Mouse (Mus musculus) thymus, postnatal 36 days (tissue): ENCODE data around the gene Fap.

Experiments used
- DNase-seq, 2 experiments: peaks; one replicate each; pipeline ENCODE4 v3.0.0; 2022; ENCODE audit warnings: mixed read lengths in 2 of 2

The Fap gene

GRCm38 (mm10) chr2:62573753-62574159 lies at the start of gene Fap:
Gene Fap, minus strand, starts transcription at chr2:62574075.
- no peak for DNase-seq

GRCm38 (mm10) chr2:62623024-62623441 lies 49.2 kb upstream of the Fap start:
- no peak for DNase-seq

GRCm38 (mm10) chr2:62619679-62620078 lies 45.8 kb upstream of the Fap start:
- no peak for DNase-seq

- DNase-seq = no peak
These were observed 45.1 kb upstream of the Fap start for GRCm38 (mm10) chr2:62618934-62619341.

GRCm38 (mm10) chr2:62613133-62613532 lies 39.3 kb upstream of the Fap start:
- DNase-seq = no peak

- DNase-seq = no peak
These were observed 32.3 kb upstream of the Fap start for GRCm38 (mm10) chr2:62606205-62606604.

- no peak for DNase-seq
These were observed 29.7 kb upstream of the Fap start for GRCm38 (mm10) chr2:62603530-62603929.

- DNase-seq = no peak
These were observed 22.7 kb upstream of the Fap start for GRCm38 (mm10) chr2:62596586-62596985.

GRCm38 (mm10) chr2:62594491-62594890 lies 20.6 kb upstream of the Fap start:
- no peak for DNase-seq

- DNase-seq = no peak
These were observed 17.7 kb upstream of the Fap start for GRCm38 (mm10) chr2:62591555-62591954.

GRCm38 (mm10) chr2:62589333-62589732 lies 15.5 kb upstream of the Fap start:
- no peak for DNase-seq

GRCm38 (mm10) chr2:62585769-62586168 lies 11.9 kb upstream of the Fap start:
- no peak for DNase-seq

- no peak for DNase-seq
These were observed 1.1 kb upstream of the Fap start for GRCm38 (mm10) chr2:62574962-62575361.

GRCm38 (mm10) chr2:62574250-62574649 lies 375 bp upstream of the Fap start:
- no peak for DNase-seq

GRCm38 (mm10) chr2:62573099-62573752 lies 649 bp downstream of the Fap start:
- DNase-seq = no peak

- DNase-seq = no peak
These were observed 9.2 kb downstream of the Fap start for GRCm38 (mm10) chr2:62564687-62565086.

GRCm38 (mm10) chr2:62562661-62563485 lies 11.0 kb downstream of the Fap start:
- no peak for DNase-seq

- DNase-seq = no peak
These were observed 16.5 kb downstream of the Fap start for GRCm38 (mm10) chr2:62557417-62557816.

GRCm38 (mm10) chr2:62556349-62556748 lies 17.5 kb downstream of the Fap start:
- DNase-seq = no peak

- no peak for DNase-seq
These were observed 24.2 kb downstream of the Fap start for GRCm38 (mm10) chr2:62549659-62550058.

GRCm38 (mm10) chr2:62549131-62549530 lies 24.7 kb downstream of the Fap start:
- DNase-seq = no peak

- no peak for DNase-seq
These were observed 25.8 kb downstream of the Fap start for GRCm38 (mm10) chr2:62548104-62548503.

- DNase-seq = no peak
These were observed 38.4 kb downstream of the Fap start for GRCm38 (mm10) chr2:62535483-62535882.

GRCm38 (mm10) chr2:62531065-62531464 lies 42.8 kb downstream of the Fap start:
- no peak for DNase-seq
